Mouse (Mus musculus): Measurements from ENCODE around the gene Mamstr.

DNA sequence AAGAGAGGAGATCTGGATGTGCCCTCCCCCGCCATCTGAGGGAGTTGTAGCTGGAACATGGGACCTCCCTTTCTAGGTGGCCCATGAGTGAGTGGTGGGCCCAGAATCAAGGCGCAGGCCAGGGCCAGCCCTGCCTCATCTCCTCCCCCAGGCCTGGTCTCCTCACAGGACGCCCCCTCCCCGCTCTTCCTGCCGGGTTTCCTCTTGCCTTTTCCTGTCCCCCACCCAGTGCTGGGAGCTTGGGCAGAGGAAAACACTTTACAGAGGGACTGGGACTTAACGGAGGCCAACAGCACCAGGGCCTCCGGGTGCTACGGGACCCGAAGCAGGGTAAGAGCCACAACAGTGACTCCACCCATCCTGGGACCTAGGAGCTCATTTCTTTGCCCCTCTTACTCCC, 12.5 kb upstream of the Mamstr start, which contains the start of gene Rasip1:
- TF ChIP-seq CTCF (IDR thresholded peaks at IDR 0.05; ENCODE audit: extremely low read depth, insufficient read depth, low read length) (no peak), POLR2A (IDR thresholded peaks at IDR 0.05; ENCODE audit: extremely low read depth, insufficient read depth, low read length) (0 out of 2 replicates have a peak, but pooled peaks have one; percentile 20)
